Mouse (Mus musculus): ENCODE measurements around the gene Arhgap24.
A peak's percentile ranks its signal among the peaks of the same experiment; 100 is the strongest.

Arhgap24 gene

GRCm38 (mm10) chr5:102675326-102675725 lies 194.1 kb downstream of the Arhgap24 start:
- no peak for DNase-seq (ENCODE audit: low spot score)

GRCm38 (mm10) chr5:102677176-102677575 lies 196.0 kb downstream of the Arhgap24 start:
- no peak for DNase-seq (ENCODE audit: low spot score)

- DNase-seq (ENCODE audit: low spot score): no peak
Observed at GRCm38 (mm10) chr5:102687673-102688072, 206.5 kb downstream of the Arhgap24 start.

- peak; percentile 93 for DNase-seq (ENCODE audit: low spot score)
Observed at GRCm38 (mm10) chr5:102692487-102692886, 211.3 kb downstream of the Arhgap24 start.

GRCm38 (mm10) chr5:102693192-102693591 lies 212.0 kb downstream of the Arhgap24 start:
- DNase-seq (ENCODE audit: low spot score): peak; percentile 8

GRCm38 (mm10) chr5:102693871-102694270 lies 212.7 kb downstream of the Arhgap24 start:
- no peak for DNase-seq (ENCODE audit: low spot score)

- no peak for DNase-seq (ENCODE audit: low spot score)
Observed at GRCm38 (mm10) chr5:102697784-102698183, 216.6 kb downstream of the Arhgap24 start.

GRCm38 (mm10) chr5:102698396-102698795 lies 217.2 kb downstream of the Arhgap24 start:
- DNase-seq (ENCODE audit: low spot score): no peak

- DNase-seq (ENCODE audit: low spot score): no peak
Observed at GRCm38 (mm10) chr5:102698891-102699290, 217.7 kb downstream of the Arhgap24 start.

GRCm38 (mm10) chr5:102702581-102702980 lies 221.4 kb downstream of the Arhgap24 start:
- no peak for DNase-seq (ENCODE audit: low spot score)

GRCm38 (mm10) chr5:102703325-102704099 lies 222.3 kb downstream of the Arhgap24 start:
- DNase-seq (ENCODE audit: low spot score): peak; percentile 74

GRCm38 (mm10) chr5:102705170-102705569 lies 224.0 kb downstream of the Arhgap24 start:
- DNase-seq (ENCODE audit: low spot score): no peak

- no peak for DNase-seq (ENCODE audit: low spot score)
Observed at GRCm38 (mm10) chr5:102710336-102710735, 229.1 kb downstream of the Arhgap24 start.

GRCm38 (mm10) chr5:102719368-102719972 lies 238.3 kb downstream of the Arhgap24 start:
- DNase-seq (ENCODE audit: low spot score): no peak

GRCm38 (mm10) chr5:102723558-102723957 lies 242.4 kb downstream of the Arhgap24 start:
- DNase-seq (ENCODE audit: low spot score): no peak

GRCm38 (mm10) chr5:102724813-102725348 lies 243.7 kb downstream of the Arhgap24 start:
- no peak for DNase-seq (ENCODE audit: low spot score)

- DNase-seq (ENCODE audit: low spot score): no peak
Observed at GRCm38 (mm10) chr5:102725365-102725764, 244.2 kb downstream of the Arhgap24 start.

GRCm38 (mm10) chr5:102726985-102727384 lies 245.8 kb downstream of the Arhgap24 start:
- no peak for DNase-seq (ENCODE audit: low spot score)

GRCm38 (mm10) chr5:102728531-102728930 lies 247.3 kb downstream of the Arhgap24 start:
- DNase-seq (ENCODE audit: low spot score): no peak

- no peak for DNase-seq (ENCODE audit: low spot score)
Observed at GRCm38 (mm10) chr5:102729476-102729875, 248.3 kb downstream of the Arhgap24 start.

GRCm38 (mm10) chr5:102736131-102736530 lies 254.9 kb downstream of the Arhgap24 start:
- peak; percentile 48 for DNase-seq (ENCODE audit: low spot score)

GRCm38 (mm10) chr5:102742554-102743255 lies 261.5 kb downstream of the Arhgap24 start:
- DNase-seq (ENCODE audit: low spot score): no peak

- DNase-seq (ENCODE audit: low spot score): no peak
Observed at GRCm38 (mm10) chr5:102743436-102743835, 262.2 kb downstream of the Arhgap24 start.
